Mouse (Mus musculus) lung, embryonic 16.5 days (tissue): ENCODE results near the gene Psmc1. TPM values are rescaled to one million over a fixed set of nuclear protein-coding genes. Genes with fewer than 3 reads are reported as not detected.

Experiments used
- ATAC-seq: fragments of 200-750 bp; cut with Nextera tagmentation; 2 replicates; pipeline ENCODE4 v1.8.0; 2017; ENCODE audit warnings: low read depth, mild to moderate bottlenecking, moderate library complexity
- H3K27ac ChIP-seq: fragments of 300-500 bp; sonication (generic); 2 replicates; pipeline ENCODE4 v1.5.1; 2014; ENCODE audit warnings: mild to moderate bottlenecking, control low read depth, low read length
- H3K27me3 ChIP-seq: fragments of 300-500 bp; sonication (generic); 2 replicates; pipeline ENCODE4 v1.6.1; 2014; ENCODE audit warnings: low read depth, low read length, mixed read lengths; ENCODE audit not compliant: control insufficient read depth, insufficient read depth
- H3K36me3 ChIP-seq: fragments of 300-500 bp; sonication (generic); 2 replicates; pipeline ENCODE4 v1.6.1; 2014; ENCODE audit warnings: low read length; ENCODE audit not compliant: control insufficient read depth, insufficient read depth
- H3K4me1 ChIP-seq: fragments of 300-500 bp; sonication (generic); replicated peaks from 2 replicates; pipeline ENCODE4 v1.6.1; 2014; ENCODE audit warnings: low read length, mixed read lengths; ENCODE audit not compliant: control insufficient read depth, insufficient read depth
- H3K4me2 ChIP-seq: fragments of 300-500 bp; sonication (generic); 2 replicates; pipeline ENCODE4 v1.6.1; 2014; ENCODE audit warnings: low read depth, low read length, control low read depth
- H3K4me3 ChIP-seq: fragments of 300-500 bp; sonication (generic); 2 replicates; pipeline ENCODE4 v1.5.1; 2014; ENCODE audit warnings: mild to moderate bottlenecking, low read length, control low read depth
- H3K9ac ChIP-seq: fragments of 300-500 bp; sonication (generic); 2 replicates; pipeline ENCODE4 v1.6.1; 2014; ENCODE audit warnings: low read length, control low read depth
- H3K9me3 ChIP-seq: fragments of 300-500 bp; sonication (generic); 2 replicates; pipeline ENCODE4 v1.6.1; 2016; ENCODE audit warnings: low read length; ENCODE audit not compliant: control insufficient read depth
- WGBS: fragments of 180-500 bp; shearing (Covaris S2); extraction: QIAGEN DNeasy Blood & Tissue Kit; methylation state at CpG from one replicate; pipeline ENCODE4 v1.1.7; 2014; 5-methylcytosine and 5-hydroxymethylcytosine counted together
- polyA plus RNA-seq: library from polyadenylated mRNA; unstranded; fragments of >200 nt; fragmentation: Nextera tagmentation; extraction: Ambion mirVana; gene quantifications from 2 replicates; pipeline ENCODE4 v1.2.1, GENCODE M21; 2015

The Psmc1 gene
- 259 and 266 TPM in 2 replicates for polyA plus RNA-seq

DNA sequence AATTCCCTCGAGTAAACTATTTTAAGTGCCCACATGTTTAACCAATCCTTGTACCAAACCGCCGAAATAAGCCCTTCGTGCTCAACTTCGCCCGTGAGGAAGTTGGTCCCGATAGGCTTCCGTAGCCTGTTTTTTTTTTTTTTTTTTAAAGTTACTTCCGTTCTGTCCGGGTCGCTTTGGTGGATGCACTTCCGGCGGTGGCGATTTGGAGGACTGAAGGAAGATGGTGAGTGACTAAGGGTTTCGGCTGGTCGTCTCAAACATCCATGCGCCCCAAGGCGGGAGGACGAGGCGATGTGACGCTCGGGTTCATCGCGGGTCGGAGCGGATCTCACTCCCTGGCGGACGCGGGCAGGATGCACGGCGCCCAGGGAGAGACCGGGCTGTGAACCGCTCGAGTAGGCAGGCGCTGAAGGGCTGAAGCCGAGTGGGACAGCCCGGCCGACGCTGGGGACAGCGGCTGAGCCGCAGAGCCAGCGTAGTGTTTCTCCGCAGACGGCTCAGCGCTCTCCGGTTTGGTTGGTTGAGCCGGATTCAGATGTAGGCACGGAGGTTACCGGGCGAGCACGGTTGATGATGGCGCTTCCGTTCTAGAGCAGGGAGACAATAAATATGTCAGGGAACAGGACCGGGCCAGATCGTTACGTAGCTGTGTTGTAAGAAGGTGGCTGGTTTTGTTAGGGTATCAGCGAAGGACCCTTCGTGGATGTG lies at the start of gene Psmc1:
Gene Psmc1 (plus strand): TSS at position 169 of the 711 bp plus-strand sequence.
- no peaks in the 10 kb centered on the region for H3K9me3 ChIP-seq
- peak; percentile 84 for ATAC-seq
- H3K27me3 ChIP-seq = no peaks in the 10 kb centered on the region
- H3K4me3 ChIP-seq = peak within 1 kb of the TSS; percentile 98
- H3K36me3 ChIP-seq = peaks cover 23% of the 10 kb centered on the region
- H3K4me2 ChIP-seq = peak within 1 kb of the TSS; percentile 87
- peak within 1 kb of the TSS; percentile 90 for H3K9ac ChIP-seq
- peaks cover 13% of the 10 kb centered on the region for H3K4me1 ChIP-seq
- whole genome bisulfite sequencing = under 1% methylated on average over 58 of the region's 58 CpGs
- peak within 1 kb of the TSS; percentile 84 for H3K27ac ChIP-seq

DNA sequence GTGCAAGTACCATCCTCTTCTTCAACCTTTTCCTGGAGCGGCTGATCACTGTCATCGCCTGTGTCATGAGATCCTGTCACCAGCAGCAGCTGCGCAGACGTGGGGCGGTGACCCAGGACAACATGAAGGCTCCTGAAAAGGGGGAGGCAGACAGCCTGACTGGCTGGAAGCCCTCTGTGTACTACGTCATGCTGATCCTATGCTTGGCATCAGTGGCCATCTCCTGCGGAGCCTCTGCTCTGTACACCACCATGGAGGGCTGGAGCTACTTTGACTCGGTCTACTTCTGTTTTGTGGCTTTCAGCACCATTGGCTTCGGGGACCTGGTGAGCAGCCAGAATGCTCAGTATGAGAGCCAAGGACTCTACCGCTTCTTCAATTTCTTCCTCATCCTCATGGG lies 48.9 kb upstream of the Psmc1 start:
- H3K4me3 ChIP-seq = no peak overlapping the region
- peaks cover 3% of the 10 kb centered on the region; the same call in 1 of the 2 replicates for H3K4me1 ChIP-seq
- H3K36me3 ChIP-seq = no peaks in the 10 kb centered on the region
- no peaks in the 10 kb centered on the region for H3K9me3 ChIP-seq
- ATAC-seq = no peak
- H3K9ac ChIP-seq = no peak overlapping the region
- H3K27me3 ChIP-seq = no peaks in the 10 kb centered on the region
- 88% methylated on average over 10 of the region's 10 CpGs for WGBS
- H3K4me2 ChIP-seq = no peak overlapping the region
- H3K27ac ChIP-seq = no peak overlapping the region

DNA sequence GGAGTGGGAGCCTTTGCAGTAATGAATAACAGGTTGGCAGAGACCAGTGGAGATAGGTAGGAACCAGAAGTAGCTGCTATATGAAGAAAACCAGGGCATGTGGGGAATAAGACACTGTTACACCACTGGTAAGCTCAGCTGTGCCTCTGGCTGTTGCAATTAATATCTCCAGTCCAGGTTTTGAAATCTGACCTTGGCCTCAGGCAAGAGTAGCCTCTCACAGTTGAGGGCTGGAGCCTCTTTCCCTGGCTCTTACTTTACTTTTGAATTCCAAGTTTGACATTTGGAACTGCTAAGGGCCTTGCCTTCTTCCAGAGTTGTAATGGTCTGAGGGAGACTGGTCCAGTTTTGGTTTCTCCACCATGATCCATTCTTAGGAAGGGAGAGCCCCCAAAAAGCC lies 48.1 kb upstream of the Psmc1 start:
- Histone ChIP-seq H3K4me3 (no peak overlapping the region), H3K9ac (no peak overlapping the region), H3K27me3 (no peaks in the 10 kb centered on the region), H3K27ac (peak overlapping the region; percentile 80), H3K9me3 (no peaks in the 10 kb centered on the region), H3K36me3 (no peaks in the 10 kb centered on the region), H3K4me2 (no peak overlapping the region), H3K4me1 (peaks cover 3% of the 10 kb centered on the region; the same call in 1 of the 2 replicates)
- ATAC-seq = peak; percentile 53

DNA sequence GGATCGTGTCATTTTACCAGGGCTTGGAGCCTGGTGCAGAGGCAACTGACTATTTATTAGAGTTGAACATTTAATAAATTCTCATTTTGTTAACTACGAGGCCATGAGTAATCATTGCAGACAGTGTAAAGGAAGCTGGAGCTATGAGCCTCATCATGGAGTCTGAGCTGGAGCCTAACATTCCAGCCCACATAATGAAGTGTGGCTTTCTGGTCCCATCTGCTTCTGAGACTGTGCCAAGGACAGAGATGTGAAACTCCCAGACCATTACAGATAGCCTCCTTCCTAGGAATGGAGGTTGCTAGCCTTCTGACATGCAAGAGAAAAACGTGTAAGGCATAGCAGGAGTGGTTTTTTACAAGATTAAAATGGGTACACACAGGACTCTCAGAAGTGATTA lies 47.4 kb upstream of the Psmc1 start:
- no peaks in the 10 kb centered on the region for H3K36me3 ChIP-seq
- no peaks in the 10 kb centered on the region for H3K9me3 ChIP-seq
- no peak overlapping the region for H3K9ac ChIP-seq
- peak overlapping the region; percentile 80 for H3K27ac ChIP-seq
- 40% methylated on average over 3 of the region's 3 CpGs for WGBS
- peaks cover 3% of the 10 kb centered on the region; the same call in 1 of the 2 replicates for H3K4me1 ChIP-seq
- no peak overlapping the region for H3K4me2 ChIP-seq
- peak; percentile 92 for ATAC-seq
- H3K27me3 ChIP-seq = no peaks in the 10 kb centered on the region
- no peak overlapping the region for H3K4me3 ChIP-seq

DNA sequence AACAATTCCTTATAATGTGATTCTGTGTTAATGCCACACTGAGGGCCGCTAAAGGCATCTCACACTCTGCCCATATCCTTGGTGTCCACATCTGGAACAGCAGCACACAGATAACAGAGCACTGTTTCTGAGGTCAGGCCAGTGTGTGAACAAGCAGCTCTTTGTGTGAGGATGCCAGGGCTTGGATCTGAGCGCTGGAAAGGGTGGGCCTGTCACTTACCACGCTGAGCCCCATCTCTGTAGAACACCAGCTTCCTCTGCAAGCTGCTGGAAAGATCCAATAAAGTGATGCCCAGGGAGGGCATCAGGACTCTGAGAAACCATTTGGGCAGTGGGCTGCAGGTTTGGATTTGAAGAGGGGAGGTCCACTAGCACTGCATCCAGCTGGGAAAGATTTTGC lies 44.8 kb upstream of the Psmc1 start:
- Histone ChIP-seq H3K27ac (no peak overlapping the region), H3K4me3 (no peak overlapping the region), H3K4me1 (peaks cover 3% of the 10 kb centered on the region; the same call in 1 of the 2 replicates), H3K27me3 (no peaks in the 10 kb centered on the region), H3K36me3 (no peaks in the 10 kb centered on the region), H3K4me2 (no peak overlapping the region), H3K9me3 (no peaks in the 10 kb centered on the region), H3K9ac (no peak overlapping the region)
- ATAC-seq = no peak
- WGBS = 65% methylated on average over 3 of the region's 3 CpGs

DNA sequence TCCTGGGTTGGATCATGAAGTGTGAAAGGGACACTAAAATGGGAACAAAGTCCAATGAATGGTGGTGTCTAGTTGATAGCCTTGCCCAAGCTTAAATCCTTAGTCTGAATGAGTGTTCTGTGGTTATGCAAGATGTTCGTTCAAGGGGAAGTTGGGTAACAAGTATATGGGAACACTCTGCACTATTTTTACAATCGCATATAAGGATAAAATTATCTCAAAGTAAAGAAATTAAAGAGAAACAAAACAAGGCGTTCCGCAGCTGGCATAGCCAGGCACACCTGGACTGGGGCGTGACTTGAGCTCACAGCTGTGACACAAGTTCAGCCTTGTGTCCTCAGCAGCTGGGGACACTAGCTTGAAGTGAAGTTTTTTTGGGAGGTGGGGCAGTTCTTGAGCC lies 42.5 kb upstream of the Psmc1 start:
- Histone ChIP-seq H3K4me1 (no peaks in the 10 kb centered on the region; the same call in 1 of the 2 replicates), H3K4me3 (no peak overlapping the region), H3K27ac (no peak overlapping the region; the same call in 1 of the 2 replicates), H3K27me3 (no peaks in the 10 kb centered on the region), H3K4me2 (no peak overlapping the region), H3K36me3 (no peaks in the 10 kb centered on the region), H3K9me3 (no peaks in the 10 kb centered on the region), H3K9ac (no peak overlapping the region)
- 76% methylated on average over 5 of the region's 5 CpGs for WGBS
- ATAC-seq = no peak

DNA sequence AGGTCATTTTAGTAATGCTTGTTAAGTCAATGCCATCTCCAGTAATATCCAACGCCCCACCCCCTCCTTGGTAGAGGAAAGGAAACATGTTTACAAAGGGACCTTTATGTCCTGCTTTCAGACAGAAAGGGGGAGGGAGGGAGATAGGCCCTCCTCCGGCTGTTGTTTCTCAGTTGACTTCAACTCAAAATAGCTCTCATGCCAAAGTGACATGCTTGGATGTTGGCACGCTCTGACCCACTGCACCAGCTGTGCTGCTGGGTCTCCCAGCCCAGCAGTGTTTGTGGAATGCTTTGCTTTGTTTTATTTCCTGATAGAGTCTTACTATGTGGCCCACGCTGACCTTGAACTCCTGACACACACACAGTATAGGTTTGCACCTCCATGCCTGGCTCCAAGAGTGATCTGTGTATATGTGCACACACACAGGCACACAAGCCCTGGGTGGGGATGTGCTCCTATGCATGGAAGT lies 36.7 kb upstream of the Psmc1 start:
- ATAC-seq = peak; percentile 34; the same call in 1 of the 2 replicates

DNA sequence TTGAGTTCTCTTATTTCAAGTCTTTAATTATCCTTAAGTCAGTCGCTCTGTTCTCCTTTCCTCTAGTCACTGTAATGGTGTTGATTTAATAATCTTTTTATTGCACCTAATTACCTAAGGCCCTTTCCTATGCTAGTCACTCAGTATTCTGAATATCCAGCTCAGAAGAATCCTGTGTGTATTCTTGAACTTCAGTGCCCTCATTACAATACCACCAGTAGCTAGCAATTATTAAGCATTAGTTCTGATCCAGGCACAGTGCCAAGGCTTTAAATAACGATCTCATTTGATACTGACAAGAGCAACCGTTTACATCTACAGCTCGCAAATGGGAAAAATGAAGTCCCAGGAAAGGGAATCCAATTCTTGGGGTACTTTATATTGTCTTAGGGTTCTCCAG lies 34.2 kb upstream of the Psmc1 start:
- Histone ChIP-seq H3K9ac (no peak overlapping the region), H3K4me3 (no peak overlapping the region), H3K36me3 (no peaks in the 10 kb centered on the region), H3K27me3 (no peaks in the 10 kb centered on the region), H3K9me3 (no peaks in the 10 kb centered on the region), H3K4me2 (no peak overlapping the region), H3K4me1 (no peaks in the 10 kb centered on the region), H3K27ac (no peak overlapping the region)
- no peak for ATAC-seq
- WGBS = 56% methylated on average over 4 of the region's 4 CpGs

More for the DNA sequence above, 36.7 kb upstream of the Psmc1 start:
- Histone ChIP-seq H3K27ac (no peak overlapping the region), H3K4me3 (no peak overlapping the region), H3K4me2 (no peak overlapping the region), H3K9ac (no peak overlapping the region), H3K36me3 (no peaks in the 10 kb centered on the region), H3K27me3 (no peaks in the 10 kb centered on the region), H3K9me3 (no peaks in the 10 kb centered on the region), H3K4me1 (no peaks in the 10 kb centered on the region)
- WGBS = 49% methylated on average over 4 of the region's 4 CpGs

DNA sequence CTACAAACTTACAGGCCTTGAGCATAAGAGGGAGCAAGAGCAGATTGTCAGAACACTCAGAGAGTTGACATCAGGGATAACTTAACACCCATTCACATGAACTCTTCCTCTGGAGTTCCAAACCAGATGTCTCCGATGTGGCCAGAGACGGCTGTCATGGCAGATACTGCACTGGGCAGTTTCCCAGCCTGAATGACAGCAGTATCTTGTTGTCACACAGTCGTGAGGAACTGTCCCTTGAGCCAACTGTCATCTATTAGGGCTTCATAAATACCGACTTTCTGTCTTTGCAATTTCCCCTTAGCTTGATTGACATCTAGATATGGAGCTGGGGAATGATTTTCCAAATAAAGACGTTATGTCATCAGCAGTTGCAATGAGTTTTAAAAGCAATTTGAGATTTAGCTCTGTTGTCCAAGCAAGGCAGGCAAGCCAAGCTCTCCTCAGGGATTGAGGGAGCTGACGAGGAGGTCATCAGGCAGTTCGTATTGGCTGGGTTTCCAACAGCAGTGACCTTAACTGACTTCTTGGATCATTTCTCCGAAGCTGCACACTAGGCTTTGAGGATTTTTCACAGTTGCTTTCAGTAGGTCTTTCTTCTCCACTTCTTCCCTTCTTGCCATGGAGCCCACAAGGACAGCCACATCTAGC lies 30.2 kb upstream of the Psmc1 start:
- Histone ChIP-seq H3K27ac (peak overlapping the region; percentile 60), H3K27me3 (no peaks in the 10 kb centered on the region), H3K9ac (no peak overlapping the region), H3K4me2 (no peak overlapping the region), H3K9me3 (no peaks in the 10 kb centered on the region), H3K4me1 (peaks cover 10% of the 10 kb centered on the region), H3K36me3 (no peaks in the 10 kb centered on the region), H3K4me3 (no peak overlapping the region)
- 40% methylated on average over 8 of the region's 8 CpGs for WGBS
- peak; percentile 97 for ATAC-seq
